Mouse (Mus musculus): ENCODE measurements around the gene Npm1.

Gene Npm1

DNA sequence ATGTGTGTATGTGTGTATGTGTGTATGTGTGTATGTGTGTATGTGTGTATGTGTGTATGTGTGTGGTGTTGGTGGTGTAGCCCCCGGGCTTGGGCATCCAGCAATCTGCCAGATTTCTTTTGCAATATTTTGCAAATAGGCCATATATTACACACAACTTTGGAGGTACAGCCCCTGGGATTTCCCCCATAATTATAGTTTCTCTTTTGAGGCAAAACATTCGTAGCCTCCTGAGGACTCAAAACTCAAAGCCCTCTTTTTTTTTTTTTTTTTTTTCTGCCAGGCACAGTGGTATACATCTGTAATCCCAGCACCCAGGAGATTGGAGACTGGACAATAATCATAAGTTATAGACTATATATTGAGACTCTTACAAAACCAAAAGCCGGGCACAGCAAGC is 18.8 kb upstream of the Npm1 start:
- intact Hi-C loops (cut with DNase I): no loop called here

DNA sequence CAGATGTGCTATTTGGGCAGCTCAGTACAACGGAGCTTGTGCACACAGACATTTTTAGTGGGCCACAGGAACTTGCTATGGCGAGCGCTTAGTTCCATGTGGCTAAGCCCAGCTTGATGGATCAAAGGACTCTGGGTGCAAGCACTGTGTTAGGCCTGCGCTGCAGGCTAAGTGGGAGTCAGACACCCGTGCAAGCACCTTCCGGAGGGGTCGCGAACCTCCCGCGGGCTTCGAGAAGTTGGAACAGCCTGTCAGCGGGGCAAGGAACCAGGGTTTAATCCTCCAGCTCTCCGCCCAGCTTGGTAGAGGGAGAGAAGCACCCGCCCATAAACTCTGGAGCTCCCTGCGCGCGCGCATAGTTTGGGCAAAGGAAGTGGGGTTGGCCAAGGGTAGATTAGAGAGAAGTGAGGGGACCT is 17.7 kb upstream of the Npm1 start:
- intact Hi-C loops (cut with DNase I): no loop called here

DNA sequence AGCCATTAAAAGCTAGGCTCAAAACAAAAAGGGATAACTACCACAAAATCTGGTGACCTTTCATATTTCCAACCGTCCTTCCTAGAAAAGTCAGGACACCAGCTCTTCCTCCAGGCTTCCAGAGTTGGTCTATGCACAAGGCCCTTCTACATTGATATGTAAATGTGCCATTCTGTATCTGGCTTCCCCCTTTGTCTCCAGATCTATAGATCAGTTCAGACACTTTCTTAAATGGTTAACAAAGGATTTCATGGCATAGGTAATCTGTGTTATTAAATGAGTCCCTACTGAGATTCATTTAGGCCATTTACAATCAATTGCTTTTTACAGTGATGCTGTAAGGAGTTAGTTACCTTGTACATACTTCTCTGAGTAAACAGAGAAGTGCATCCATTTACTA is 16.8 kb upstream of the Npm1 start:
- intact Hi-C loops (cut with DNase I): loop anchor here (5.0 kb wide), 2 partner anchors 252 to 542 kb away; no protein-coding TSS in a partner anchor

DNA sequence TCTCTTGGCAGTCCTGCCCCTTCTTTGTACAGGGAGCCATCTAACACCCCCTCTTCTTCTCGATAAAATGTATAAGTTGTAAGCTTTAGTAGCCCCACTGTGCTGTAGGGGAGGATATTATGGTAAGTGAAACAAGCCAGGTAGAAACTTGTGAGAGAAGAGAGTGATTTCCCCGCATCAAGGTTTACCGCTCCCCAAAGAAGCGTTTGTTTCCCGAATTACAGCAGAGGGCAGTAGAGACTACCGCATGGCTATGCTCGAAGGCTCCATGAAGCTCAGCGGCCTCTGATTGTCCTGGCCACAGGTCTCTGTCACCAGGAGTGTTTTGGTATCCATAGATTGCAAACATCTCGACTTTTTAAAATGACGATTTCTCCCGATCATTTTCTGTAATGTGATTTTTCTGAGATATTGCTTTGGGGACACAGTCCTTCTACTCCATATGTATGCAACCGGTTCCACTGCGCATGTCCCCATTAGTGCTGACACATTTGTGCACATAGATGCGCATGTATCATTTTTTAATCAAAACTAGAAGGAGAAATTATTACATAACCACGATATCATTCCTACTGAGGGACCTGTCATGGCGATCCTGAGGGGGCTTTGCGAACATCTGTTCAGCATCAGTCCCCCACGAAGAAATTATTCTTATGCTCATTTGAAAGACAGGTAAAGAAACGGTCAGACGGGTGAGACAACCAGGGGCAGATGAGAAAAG is 13.7 kb upstream of the Npm1 start:
- intact Hi-C loops (cut with DNase I): loop anchor here (2.0 to 5.0 kb wide), 5 partner anchors 118 to 546 kb away; no protein-coding TSS in a partner anchor

DNA sequence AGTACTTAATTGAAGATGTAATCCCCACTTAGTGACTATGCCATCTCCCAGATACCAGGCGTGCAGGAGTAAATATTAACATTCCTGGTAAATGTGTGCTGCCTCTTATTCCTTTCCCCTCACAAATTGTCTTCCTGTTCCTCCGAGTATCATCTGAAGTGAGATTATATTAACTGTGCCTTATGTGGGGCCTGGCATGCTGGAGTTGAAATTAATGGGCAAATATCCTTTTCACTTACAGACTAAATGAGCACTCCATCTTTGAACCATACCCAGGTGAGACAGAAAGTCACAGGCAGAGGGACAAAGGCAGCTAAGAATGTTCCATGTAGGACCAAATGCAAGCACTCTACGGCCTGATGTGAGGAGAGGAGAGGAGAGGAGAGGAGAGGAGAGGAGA is 12.8 kb upstream of the Npm1 start:
- intact Hi-C loops (cut with DNase I): loop anchor here (2.0 to 5.0 kb wide), 5 partner anchors 119 to 547 kb away; no protein-coding TSS in a partner anchor

DNA sequence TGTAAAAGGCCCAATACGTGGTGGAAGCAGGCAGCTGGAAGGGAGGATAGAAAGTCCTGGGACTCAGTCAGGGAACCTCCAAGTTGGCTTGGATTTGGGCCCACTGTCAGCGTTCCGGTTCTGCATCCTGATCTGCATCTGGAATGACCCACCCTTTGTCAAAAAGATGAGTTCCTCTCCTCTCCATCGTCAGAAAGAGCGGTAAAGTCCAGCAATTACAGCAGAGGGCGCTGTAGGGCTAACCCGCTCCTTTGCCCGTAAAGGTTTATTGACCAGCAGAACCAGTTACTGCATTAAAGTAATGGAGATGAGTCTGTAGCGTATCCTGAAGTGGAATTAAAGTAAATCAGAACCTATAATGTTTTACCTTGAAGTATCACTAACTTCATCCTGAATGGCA is 7.5 kb upstream of the Npm1 start:
- intact Hi-C loops (cut with DNase I): no loop called here

DNA sequence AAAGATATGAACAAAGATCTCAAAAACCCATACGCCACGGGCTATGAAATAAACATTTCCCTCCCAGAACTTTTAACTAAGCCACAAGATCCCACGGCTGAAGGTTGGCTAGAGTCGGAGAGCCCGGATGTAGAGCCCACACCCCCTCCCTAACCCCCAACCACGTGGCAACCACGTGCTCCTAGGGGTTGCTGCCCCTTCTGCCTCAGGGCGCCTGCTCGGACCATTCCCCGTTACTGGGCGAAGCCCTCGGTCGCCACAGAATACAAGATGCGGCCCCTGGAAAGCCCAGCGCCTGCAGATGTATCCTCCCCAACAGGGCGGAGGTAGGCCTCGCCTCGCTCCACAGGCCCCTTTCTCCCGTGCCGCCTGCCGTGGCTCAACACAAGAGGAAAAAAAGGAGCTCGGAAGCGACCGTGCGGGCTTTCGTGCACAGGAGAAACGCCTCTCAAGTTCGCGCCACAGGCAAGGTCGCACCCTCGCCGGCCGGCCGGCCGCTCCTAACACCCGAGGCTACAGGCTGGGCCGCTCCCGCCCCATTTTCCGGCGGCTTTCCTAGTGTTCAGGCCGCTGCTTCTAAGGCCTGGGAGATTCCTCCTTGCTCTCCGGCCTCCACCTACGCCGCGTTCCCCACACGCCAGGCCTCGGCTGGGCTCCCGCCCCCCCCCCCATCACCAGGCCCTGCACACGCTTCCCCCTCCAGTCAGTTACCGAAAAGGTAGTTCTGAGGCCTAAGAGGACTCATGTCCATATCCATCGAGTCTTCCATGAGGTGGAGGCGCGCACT is 602 bp downstream of the Npm1 start:
- intact Hi-C loops (cut with DNase I): no loop called here

DNA sequence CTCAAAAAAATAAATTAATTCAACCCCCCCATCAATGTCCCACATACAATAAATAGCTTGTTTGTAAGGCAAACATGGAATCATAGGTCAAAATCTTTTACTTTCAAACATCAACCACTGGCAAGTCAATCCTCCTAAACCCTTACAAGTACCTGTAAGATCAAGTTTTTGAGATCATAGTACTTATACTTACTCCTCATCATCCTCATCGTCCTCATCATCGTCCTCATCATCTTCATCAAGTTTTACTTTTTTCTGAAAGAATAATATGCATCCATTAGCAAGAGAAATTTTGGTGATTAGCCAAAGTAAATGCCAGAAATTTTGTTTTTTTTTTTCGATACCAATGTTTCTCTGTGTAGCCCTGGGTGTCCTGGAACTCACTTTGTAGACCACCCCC is 3.3 kb downstream of the Npm1 start:
- intact Hi-C loops (cut with DNase I): no loop called here

DNA sequence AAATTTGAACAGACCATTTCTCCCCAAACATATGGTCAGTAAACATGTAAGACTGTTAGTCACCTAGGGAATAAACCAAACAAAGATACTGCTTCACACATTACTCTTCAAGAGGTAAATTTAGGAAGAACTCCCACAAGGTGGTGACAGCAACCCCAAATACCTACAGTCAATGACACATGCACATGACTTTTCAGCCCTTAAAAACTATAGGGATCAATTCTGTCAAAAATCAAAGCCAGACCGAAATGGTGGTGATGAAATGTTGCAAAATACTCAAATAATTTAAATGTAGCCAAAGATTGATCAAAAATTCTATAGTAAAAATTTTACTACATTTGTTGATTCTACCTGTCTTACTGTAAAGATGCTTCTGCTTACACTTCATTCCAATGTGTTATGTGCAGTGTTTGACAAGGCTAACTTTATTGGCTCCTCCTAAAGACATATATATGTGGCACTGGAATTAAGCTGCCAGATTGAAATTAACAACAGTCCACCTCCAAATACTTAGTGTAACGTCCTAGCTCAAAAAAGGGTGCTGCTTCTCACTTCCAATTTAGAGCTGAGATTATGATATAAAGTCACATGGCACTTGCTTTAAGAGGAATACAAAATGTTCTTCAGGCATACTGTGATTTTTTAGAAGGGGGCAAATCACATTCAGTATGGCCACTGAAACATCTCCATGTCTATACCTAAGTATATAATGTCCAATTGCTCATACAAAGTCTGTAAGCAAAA is 5.4 kb downstream of the Npm1 start:
- intact Hi-C loops (cut with DNase I): no loop called here

DNA sequence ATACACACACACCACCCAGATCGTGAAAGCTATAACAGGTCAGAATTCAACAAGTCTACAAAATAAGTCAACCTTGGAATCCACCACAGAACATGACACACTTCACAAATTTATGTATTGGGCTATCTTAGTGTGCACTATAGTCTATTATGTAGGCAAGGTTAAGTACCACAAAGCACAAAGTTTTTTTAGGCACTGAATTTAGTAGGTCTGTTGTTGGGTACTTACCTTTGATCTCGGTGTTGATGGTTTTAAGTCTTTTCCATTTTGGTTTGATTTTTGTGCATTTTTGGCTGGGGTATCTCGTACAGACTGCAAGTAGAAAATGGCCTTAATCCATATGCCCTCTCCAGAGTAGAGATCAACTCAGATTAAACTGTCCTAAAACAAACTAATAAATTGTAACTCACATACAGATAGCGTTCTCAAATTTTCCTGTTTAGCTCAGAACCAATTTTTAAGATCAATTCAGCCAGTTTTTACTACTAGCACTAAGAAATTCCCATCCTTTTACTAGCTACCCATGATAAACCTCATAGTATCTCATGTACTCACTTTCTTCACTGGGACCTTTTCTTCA is 6.5 kb downstream of the Npm1 start:
- intact Hi-C loops (cut with DNase I): no loop called here

DNA sequence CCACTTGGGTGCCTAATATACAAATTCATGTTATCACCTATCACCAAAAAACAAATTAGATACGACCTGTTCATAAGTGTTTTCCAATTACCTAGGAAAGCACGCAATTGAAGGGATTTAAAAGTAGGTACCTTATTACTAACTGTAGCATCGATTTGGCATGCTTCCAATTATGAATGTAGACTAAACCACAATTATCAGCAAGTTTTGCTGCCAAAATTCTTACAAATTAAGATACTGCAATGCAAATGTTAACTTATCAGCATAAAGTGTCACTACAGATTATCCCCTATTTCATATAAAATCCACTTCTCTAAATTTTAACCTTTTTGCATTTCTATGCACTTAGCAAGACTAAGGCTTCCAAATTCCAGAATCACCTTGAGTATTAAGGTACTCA is 8.5 kb downstream of the Npm1 start:
- intact Hi-C loops (cut with DNase I): no loop called here

DNA sequence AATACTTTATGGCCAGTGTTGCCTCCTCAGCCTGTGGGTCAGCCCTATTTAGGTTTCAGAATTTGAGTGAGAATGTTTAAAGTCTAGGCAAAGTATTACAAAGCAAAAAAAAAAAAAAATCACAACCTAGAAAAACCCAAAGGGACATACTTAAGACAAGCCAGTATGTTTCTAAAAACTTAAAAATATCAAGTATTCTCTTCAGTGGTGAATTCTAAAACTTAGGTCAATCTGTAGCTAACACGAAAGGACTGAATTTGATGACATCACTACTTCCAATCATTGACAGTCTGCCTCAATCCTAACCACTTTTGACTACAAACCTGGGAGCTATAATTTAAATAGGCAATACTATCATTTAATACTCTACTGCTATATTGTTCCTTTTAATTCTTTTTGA is 10.0 kb downstream of the Npm1 start:
- intact Hi-C loops (cut with DNase I): no loop called here

DNA sequence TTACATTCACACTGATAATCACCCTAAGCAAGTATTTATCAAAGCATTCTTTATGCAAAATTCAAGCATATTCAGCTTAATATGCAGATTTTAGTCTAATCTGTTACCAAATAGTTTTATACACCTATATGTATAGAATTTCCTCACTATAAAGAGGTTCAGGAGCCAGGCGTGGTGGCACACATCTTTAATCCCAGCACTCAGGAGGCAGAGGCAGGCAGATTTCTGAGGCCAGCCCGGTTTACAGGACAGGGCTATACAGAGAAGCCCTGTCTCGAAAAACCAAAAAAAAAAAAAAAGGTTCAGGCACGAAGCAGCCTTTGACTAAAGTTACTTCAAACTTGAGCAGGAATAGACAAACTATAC is 11.2 kb downstream of the Npm1 start:
- intact Hi-C loops (cut with DNase I): no loop called here

DNA sequence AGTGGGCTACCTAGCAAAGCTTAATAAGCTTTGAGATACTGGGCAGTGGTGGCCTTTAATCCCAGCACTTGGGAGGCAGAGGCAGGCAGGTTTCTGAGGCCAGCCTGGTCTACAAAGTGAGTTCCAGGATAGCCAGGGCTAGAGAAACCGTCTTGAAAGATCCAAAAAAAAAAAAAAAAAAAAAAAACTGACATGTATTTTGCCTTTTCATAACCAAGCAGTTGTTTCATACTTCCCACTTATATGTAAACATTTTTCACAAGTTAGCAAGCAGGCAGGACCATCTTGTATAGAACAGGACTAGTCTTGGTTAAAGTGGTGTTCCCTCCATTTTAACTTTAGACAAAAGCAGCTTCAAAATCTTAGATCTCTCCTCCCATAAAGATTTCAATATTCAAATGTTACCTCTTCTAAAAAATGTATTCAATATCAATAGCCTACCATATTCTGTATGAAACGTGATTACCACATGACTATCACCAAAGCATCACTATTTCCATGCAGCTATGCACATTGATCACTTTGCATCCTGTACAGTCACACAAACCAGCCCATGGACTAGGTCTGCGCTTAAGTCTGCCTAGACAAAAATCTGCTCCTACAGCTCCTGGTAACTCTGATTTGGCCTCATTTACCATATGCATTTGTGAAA is 11.8 kb downstream of the Npm1 start:
- intact Hi-C loops (cut with DNase I): no loop called here

DNA sequence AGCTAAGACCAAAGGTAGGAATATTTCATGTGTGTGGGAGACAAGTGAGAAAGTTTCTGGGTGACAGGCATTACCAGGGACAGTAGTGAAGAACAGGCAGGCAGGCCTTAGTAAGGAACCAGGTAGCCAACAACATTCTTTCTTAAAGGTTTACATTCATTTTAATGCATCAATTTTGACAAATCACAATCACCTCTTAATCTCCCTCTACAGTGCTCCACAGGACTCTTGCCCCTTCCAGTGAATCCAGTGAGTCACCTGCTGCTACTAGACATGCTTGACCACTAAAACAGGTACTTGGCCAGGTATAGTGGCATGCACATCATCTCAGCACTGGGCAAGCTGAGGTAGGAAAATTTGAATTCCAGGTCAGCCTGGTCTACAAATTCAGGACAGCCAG is 12.6 kb downstream of the Npm1 start:
- intact Hi-C loops (cut with DNase I): no loop called here

DNA sequence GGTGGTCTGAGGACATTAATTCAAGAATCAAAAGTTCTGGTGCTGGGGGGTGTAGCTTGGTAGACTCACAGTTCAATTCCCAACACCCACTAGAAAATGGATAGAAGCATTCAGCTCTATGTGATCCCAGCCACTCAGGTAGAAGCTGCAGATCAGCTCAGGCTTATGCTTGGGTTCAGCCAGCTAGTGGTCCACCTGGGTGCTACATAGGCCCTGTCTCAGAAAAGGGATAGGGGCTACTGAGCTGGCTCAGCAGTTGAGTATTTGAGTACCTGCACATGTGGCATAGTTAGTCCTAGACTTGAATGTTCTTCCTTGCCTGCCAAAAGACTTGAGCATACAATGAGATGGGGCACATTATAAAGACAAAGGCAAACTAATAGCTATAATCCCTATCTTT is 13.6 kb downstream of the Npm1 start:
- intact Hi-C loops (cut with DNase I): loop anchor here (5.0 to 10.0 kb wide), 3 partner anchors 345 to 525 kb away; no protein-coding TSS in a partner anchor

DNA sequence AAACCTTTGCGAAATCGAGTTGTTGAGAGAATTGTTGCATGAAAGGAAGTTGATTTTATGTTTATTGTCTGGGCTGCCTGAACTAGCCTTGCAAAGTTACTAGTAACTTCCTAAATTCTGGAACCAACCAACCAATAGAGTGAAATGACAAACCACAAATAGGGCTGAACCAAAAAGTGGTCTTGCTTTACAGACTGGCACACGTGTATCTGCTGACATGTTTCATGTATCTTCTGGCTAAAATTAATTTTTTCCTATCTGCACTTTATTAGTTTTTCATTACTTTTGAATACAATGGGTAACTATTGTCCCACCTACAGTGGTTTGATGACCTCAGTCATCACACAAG is 13.9 kb downstream of the Npm1 start:
- intact Hi-C loops (cut with DNase I): loop anchor here (5.0 to 10.0 kb wide), 3 partner anchors 344 to 524 kb away; no protein-coding TSS in a partner anchor

DNA sequence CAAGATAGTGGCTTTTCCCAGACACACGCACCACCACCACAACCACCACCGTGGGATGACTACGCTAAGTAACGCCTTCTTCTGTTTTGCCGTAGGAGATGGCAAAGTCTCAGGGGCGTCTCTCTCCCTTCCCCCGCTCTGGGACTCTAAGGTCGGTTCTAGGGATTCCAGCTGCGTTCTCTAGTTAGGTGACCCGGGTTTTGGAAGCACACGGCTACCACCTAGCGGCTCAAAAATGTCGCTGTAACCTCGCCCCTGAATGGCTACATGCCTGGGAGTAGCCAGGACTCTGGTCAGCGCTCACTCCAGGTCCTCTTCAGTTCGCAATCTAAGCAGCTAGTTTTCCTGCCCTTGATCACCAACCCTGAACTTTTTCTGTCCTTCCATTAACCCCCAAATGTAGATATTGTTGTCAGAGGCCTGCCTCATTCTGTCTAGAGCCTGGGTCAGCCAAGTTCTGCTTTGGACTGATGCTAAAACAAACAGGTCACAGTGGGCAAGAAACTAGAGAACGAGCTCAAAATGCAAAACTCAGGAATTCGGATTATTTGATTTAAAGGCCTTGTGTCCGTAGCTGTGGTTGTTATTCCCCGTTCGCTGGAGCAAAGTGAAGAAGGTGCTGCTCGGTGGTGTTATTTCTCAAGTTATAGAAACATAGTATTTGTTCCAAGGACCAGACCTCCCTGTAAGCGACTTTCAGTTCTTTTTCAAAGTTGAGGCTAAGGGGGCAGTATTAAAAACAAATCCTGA is 14.5 kb downstream of the Npm1 start:
- intact Hi-C loops (cut with DNase I): loop anchor here (5.0 to 10.0 kb wide), 3 partner anchors 344 to 524 kb away; no protein-coding TSS in a partner anchor

DNA sequence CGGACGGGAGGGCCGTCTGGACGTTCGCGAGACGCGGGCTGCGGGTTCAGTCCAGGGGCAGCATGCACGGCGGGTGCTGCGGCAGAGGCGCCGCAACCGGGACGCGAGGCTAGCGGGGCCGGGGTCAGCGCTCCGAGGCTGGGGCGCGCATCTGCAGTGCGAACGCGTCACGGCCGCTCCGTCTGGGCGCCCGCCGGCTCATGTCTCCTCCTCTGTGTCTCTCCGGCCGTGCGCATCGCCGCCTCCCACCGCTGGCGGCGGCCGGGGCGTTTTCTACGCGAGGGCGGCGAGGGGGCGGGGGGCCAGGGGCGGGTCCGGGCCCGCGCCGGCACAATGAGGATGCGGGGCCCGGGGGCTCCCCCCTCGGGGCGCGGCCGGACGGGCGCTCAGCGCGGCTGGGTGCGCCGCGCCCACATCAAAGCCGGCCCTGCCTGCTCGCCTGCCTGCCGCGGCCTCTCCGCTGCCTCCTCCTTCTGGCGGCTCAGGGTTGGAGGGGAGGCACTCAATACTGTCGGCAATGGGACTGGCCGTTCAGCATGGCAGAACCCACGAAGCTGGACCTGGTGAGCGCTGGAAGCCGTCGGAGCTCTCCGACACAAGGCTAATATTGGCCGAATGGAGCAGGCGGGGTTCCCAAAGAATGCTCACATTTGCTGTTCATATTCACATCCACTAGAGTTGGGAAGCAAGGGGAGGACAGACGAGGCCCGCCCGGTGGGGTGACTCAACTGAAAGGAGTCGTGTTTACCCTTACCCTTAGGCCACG is 15.3 kb downstream of the Npm1 start:
- intact Hi-C loops (cut with DNase I): loop anchor here (2.0 to 10.0 kb wide), 4 partner anchors 119 to 523 kb away; no protein-coding TSS in a partner anchor
